Mouse (Mus musculus) liver, postnatal 0 days (tissue): ENCODE data around the gene Fkbp8.

Source experiments
- CTCF ChIP-seq: sonication (generic); IDR thresholded peaks from 2 replicates; pipeline ENCODE4 v1.5.1; 2016; ENCODE audit warnings: antibody characterized with exemption, low read depth
- EP300 ChIP-seq: IDR thresholded peaks from 2 replicates; pipeline ENCODE4 v1.6.1; 2016; ENCODE audit warnings: antibody characterized with exemption, low read depth, mild to moderate bottlenecking

GRCm38 (mm10) chr8:70494416-70494945 lies 33.0 kb upstream of the Fkbp8 start:
- TF ChIP-seq CTCF (no peak), EP300 (no peak)
